Mouse (Mus musculus) adrenal gland, postnatal 4 days (tissue): ENCODE results near the gene Klf2. TPM values are rescaled to one million over a fixed set of nuclear protein-coding genes. Genes with fewer than 3 reads are reported as not detected.

Source experiments
- DNase-seq, 2 experiments: peaks; one replicate each; pipeline ENCODE4 v3.0.0; 2021 to 2022; ENCODE audit warnings: low spot score in 2 of 2, mixed read lengths in 2 of 2
- total RNA-seq, 2 experiments: library from RNA; stranded (reverse); gene quantifications; 2 replicates each; pipeline ENCODE4 v1.2.3; 2021

Klf2 gene
- total RNA-seq, 2 experiments from 2014 or later: 40.6 to 41.4 TPM

DNA sequence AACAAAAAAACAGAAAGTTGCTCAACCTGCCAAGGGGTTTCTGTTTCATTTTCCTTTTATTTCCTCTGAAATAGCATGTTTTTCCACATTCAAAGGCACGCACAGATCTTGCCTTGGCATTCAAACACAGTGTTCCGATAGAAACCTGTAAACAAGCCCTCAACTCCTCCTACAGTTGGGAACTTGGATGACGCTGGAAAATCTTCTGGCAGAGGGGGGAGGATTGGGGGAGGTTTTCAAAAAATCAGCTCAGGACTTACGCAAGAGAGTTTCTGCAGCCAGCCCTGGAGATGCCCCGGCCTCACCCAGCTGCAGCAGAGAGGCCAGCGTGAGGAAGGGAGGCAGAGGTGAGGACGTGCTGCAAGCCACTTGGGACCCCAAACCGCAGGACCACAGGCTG is 15.2 kb upstream of the Klf2 start:
- DNase-seq: peak in 1 of 2 experiments; percentile 38

DNA sequence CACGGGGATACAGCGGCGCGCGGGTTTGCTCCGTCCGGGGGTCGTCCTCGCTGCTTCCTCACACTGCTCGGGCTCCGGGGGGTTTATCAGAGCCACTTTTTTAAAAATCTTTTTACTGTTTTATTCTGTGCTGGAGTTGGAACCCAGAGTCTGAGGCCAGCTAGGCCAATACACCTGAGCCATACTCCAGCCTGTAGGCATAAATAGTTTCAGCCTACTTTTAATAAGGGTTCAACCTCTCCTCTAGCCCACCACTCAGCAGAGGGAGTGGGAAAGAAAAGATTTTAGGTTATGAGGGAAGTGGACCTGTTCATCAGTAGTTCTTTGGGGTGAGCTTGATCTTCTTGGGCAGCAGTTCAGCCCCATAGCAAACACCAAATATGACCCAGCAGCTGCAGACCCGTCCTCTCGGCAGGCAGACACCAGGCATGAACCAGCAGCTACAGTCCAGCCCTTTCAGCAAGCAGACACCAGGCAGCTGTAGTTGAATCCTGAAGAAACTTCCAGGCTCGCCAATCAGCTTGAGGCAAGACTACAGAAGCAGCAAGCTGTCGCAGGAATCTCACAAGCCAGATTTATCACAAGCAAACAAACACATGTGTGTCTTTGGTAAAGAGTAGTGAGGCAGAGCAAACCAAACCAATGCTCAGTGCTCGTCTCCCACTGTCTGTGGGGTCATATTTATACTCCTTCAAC is 13.5 kb upstream of the Klf2 start, which contains the start of gene Gm10282:
Gm10282 (minus strand) TSS at position 51 of the 696 bp plus-strand sequence.
- no peak for DNase-seq

DNA sequence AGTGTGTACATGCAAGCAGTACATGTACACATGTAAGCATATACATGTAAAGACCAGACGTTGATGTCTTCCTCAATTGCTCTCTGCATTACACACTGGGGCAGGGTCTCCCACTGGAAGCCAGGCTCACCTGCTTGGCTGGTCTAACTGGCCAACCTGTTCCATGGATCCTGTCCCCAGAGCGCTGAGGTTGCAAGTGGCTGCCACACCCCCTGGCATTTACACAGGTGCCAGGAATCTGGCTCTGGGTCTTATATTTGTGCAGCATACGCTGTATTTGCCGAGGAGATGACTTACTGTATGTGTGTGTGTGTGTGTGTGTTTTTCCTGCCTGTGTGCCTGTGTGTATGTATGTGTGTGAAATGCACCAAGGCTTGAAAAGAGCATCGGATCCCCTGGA is 11.9 kb upstream of the Klf2 start:
- DNase-seq: no peak

DNA sequence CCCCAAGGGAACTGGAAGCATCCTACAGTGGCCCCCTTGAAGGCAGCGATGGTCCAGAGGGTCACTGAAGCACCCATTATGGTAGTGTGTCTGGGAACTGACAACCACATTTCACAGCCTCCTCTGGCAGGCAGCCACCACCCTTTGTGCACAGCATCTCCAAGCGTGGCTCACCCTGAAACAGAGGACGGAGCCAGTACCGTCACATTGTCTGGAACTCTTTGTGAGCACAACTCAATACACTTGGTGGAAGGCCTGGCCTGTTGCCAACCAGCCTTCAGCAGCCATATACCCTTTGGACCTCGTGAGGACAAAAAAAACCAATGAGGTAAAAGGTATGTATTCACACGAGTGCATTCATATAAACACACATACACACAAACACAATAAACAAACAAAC is 10.6 kb upstream of the Klf2 start:
- no peak for DNase-seq

DNA sequence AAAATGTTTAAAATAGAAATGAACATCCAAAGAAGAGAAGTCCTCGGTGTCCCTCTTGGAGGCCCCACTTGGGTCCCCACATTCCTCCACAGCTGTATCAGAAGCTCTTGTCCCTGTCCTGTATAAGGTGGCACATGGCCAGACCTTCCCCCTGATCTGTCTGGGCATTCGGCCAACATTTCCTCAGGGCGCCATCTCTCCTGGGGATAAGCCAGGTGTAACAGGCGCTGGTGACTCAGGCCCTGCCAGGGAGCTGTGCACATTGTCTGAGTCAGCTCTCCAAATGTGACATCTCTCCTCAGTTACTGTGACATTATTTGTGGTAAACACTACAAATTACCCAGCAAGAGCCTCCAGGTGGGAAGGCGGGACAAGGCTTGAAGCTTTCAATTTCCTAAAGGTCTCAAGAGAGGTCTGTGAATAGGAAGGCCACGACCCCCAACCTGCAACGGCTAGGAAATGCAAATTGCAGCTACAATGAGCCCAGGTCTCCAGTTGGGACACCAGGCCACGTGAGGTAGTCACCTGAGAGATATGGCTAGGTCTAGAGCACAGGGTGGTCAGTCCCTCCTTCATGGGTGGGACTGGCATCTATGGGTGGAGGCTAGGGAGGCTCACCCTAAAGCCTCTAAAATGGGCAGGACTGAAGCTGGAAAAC is 7.9 kb upstream of the Klf2 start:
- DNase-seq: peak in 1 of 2 experiments; percentile 71

DNA sequence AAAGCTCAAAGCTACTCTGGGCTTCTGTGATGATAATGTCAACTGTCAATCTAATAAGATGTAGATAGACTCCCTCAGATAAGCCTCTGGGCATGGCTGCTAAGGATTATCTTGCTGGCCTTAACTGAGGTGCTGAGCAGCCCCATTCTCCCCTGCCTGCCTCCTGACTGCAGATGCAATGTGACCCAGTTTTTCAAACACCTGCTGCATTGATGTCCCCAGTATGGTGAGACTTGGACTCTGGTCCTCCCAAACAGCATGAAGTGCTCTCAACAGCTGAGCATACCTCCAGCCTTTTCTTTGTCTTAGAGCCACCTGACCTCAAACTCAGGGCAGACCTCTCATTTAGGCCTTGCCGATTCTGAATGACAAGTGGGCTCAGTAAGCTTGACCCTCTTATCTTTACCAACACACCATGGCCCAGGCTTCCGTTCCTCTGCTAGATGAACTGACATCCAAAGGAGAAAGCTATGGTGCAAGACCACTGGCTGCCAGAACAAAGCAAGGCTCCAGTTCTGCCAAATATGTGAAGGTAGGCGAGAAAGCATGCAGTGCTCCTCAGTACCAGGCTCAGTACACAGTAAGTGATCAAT is 5.8 kb upstream of the Klf2 start:
- DNase-seq: no peak

DNA sequence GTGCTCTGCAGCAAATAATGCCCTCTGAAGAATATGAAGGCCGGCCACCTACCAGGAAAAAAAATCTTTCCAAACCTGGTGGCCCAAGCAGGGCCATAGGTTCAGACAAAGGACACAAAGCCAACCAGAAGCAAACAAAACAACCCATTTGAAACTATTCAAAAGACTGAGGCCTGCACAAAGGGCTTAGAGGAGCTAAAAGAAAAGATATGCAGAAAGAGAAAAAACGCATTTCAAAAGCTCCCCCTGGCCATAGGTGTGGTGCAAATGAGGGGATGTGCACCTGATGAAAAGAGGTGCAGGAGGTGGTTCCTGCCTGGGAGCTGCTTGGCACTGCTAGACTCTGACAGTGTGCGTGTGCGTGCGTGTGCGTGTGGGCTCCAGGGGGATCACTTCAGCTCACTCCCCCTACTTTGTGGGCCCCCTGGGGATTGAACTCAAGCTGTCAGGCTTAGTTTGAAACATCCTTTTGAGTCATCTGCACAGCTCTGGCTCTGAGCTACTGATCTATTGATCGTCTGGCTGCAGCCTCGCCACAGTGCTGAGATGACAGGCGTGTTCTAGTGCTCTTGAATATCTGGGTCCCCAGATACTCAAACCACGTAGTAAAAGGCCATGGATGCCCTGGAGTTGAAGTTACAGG is 2.7 kb upstream of the Klf2 start:
- DNase-seq: no peak

DNA sequence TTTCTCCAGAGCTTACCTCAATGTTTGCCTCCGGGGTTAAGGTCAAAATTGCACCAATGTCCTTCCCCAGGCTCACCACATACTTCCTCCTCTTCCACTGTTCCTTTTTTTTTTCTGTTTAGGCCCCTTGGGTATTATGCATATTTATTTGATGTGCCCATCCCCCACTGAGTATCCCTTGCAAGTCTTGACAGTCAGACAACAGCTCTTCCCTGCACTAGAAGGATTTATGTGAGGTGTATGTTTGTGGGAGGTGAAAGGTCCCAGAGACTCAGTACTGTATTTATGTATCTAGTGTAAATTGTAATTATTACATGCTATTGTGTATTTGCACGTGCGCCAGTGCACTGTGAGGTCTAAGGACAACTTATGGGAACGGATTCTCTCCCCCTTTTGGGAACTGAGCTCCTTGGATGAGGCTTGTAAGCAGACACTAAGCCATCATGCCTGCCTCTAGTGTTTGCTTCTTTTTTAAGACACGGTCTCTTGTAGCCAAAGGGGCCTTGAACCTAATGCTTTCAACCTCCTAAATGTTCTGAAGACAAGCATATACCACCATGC is 1.0 kb upstream of the Klf2 start:
- DNase-seq: no peak

DNA sequence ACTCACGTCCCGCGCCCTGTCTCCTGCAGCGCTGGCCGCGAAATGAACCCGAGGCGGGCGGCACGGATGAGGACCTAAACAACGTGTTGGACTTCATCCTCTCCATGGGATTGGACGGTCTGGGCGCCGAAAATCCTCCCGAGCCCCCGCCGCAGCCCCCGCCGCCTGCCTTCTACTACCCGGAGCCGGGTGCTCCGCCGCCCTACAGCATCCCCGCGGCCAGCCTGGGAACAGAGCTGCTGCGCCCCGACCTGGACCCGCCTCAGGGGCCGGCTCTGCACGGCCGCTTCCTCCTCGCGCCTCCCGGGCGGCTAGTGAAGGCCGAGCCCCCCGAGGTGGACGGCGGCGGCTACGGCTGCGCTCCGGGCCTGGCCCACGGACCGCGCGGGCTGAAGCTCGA is 564 bp downstream of the Klf2 start:
- DNase-seq: no peak

DNA sequence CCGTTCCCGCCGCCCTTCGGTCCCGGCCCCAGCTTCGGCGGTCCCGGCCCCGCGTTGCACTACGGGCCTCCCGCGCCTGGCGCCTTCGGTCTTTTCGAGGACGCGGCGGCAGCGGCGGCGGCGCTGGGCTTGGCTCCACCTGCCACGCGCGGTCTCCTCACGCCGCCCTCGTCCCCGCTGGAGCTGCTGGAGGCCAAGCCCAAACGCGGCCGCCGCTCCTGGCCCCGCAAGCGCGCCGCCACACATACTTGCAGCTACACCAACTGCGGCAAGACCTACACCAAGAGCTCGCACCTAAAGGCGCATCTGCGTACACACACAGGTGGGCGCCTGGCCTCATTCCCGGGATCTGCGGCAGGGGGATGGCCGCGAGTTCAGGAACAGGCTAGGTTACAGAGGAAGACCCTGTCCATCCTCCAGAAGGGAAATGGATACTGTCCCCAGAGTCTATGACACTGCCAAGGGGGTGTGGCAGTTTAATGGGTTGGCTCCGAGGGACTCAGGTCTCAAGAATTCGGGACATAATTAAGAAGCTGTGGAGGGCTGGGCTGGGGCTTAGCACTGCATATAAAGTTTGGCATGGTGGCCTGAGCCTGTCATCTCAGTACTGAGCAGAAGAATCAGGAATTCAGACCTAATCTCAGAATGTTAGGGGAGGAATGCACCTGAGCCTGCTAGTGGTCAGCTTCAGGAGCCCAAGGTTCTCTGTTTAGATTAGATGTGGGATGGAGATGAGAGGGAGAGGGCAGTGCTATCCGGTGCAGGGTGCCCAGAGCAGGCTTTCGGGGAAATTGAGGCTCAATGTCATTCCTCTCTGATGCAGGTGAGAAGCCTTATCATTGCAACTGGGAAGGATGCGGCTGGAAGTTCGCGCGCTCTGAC is 1.3 kb downstream of the Klf2 start:
- no peak for DNase-seq

DNA sequence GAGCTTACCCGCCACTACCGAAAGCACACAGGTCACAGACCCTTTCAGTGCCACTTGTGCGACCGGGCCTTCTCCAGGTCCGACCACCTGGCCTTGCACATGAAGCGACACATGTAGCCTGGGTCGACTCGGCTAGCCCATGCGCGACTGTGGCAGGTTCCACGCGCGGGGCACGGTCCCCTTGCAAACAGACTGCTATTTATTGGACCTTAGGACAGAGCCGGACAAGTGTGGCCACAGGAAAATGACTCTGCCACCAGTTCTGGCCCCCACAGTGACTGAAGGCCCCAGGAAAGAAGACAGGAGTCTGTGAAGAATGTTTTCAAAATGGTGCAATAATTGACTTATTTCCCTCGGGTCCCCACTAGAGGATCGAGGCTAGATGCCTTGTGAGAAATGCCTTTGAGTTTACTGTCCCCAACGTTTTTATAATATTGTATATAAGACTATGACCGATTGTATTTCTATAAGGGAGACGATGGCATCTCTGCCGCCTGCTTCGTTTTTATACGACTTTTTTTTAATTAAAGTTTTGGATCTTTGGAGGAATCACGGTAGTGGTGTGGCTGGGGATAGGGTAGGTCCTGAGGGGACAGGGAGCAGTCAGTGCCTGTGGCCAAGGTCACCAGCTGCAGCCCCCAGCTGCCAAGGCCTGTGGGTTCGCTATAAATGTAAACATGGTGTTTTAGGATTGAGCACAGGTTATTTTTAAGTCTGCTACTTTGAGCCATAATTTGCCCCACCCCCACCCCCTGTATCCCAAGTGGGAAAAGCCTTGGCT is 2.2 kb downstream of the Klf2 start:
- no peak for DNase-seq

DNA sequence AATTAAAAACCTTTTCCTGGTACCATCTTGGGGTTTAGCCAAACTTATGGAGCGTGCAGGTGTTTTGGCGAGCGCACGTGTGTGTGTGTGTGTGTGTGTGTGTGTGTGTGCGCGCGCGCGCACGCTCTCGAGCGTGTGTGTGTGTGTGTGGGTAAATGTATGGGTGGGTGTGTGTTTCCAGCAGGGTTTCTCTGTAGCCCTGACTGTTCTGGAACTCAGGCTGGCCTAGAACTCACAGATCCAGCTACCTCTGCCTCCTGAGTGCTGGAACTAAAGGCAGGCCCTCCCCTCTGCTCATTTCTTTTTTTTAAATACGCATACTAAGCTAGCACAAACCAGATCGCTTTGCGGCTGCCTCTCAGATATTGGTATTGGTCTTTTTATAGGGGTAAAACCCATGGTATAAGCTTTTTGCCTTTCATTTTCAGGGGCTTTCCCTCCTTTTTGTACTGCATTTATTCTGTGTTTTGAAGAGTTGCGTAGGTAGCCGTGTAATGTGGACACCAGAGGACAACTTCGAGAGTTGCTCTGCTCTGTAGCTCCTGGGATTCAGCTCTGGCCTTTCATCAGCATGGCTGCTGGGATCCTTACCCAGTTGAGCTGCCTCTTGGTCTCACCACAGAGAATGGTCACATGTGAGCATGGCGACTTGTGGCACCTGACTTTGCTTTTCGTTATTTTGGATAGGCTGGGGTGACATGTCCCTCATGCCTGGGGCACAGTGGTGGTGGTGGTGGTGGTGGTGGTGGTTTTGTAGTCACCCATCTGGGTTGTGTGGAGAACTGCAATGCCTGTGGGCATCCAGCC is 3.0 kb downstream of the Klf2 start:
- no peak for DNase-seq

DNA sequence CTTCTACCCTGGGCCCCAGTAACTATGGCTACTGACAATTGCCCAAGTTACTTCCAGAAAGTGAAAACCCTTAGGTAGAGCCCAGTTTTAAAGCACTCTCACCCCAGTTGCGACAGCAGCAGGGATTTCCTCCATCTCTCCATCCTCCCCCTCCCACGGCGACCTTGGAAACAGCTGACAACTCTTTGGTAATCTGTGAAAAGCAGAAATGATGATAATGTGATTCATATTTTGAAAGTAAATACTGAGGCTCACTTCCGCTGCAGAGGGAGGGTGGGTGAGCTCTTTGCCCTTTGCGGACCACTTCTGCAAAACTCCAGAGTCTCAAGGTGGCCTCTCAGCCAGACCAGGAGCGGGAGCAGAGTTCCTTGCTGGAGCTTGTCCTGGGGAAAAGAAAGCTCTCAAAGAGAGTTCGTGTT is 3.6 kb downstream of the Klf2 start:
- peak in 1 of 2 experiments; percentile 28 for DNase-seq

DNA sequence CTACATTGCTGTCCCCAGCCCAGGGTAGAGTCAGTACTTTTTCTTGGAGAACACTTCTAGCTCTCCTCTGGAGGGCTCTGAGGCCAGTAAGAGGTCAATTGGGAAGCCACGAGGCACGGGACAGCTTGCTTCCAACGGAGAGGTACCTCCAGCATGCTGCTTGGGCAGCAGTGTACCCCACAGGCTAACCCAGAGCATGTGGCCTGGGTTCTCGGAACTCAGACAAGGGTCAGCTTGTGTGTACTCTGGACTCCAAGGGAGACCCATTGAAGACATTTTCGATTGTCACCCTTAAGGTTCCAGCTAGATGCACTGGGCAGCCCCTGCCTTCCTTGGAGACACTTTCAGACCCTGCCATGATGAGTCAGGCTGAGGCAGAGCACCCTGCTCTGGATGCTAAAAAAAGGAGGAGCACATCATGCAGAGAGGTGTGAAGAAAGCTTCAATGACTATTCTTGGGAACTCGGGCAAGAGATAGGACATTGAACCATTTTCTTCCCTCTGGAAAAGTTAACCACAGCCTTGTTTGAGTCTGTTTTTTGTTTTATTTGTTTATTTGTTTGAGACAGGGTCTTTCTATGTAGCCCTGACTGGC is 4.4 kb downstream of the Klf2 start:
- no peak for DNase-seq

DNA sequence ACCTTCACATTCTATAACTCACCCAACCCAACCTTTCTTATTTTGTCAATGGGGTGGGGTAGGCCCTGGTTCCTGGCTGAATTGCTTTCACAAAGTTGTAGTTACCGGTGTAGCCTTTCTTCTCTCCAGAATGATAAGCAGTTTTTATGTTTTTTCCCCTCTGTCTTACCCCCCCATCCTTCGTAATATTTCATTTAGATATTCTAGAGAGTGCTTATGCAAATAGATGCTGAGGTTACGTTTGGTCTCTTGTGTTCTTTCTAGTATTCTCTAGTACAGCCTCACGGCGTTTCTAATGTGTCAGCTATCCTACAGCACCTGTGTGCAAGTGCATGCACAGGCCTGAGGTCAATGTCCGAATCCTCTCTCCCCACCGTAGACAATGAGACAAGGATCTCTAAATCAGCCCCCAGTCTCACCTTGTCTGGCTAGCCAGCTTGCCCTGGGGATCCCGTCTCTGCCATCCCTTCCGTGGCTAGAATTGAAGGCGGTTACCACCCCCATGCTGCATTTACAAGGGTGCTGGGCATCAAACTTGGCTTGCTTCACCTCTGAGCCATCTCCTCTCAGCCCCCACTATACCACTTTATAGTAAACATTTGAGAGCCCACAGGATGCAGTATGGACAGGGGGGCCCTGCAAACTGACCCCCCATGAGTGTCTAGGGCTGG is 5.3 kb downstream of the Klf2 start:
- no peak for DNase-seq

DNA sequence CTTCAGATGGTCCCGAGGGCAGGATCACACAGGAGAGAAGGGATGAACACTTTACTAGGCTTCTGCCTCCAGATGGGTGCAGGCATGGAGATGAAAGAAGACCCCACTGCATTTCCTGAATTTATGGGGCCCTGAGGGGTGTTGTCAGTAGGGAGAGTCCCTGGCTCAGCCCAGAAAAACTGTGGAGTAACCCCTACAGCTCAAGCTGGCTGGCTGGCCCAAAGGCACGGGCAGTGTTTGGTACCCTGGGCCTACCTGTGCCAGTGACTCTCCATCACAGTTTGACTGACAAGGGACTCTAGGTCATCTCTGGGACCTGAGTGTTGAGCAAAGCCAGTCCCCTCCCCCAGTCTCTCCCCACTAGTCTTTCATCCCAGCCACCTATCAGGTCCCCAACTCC is 5.9 kb downstream of the Klf2 start:
- no peak for DNase-seq

DNA sequence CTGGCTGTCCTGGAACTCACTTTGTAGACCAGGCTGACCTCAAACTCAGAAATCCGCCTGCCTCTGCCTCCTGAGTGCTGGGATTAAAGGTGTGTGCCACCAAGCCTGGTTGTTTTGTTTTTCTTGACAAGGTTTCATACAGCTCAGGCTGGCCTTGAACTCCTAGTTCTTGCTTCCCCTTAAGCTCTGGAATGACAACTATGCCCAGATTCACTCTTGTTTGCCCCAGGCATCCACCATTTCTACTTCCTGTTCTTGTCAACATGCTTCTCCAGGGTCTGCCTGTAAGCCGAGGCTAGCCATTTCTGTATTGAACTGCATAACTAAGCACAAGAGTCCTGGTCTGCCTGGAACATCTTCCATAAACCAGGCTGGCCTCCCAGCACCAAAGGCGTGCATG is 10.3 kb downstream of the Klf2 start:
- DNase-seq: no peak
